Mouse (Mus musculus): ENCODE data around the gene Nae1.

Gene Nae1

GRCm38 (mm10) chr8:104529671-104530070, 4.8 kb downstream of the Nae1 start:
- no peak for DNase-seq (ENCODE audit: low spot score in 2 of 2)

DNA sequence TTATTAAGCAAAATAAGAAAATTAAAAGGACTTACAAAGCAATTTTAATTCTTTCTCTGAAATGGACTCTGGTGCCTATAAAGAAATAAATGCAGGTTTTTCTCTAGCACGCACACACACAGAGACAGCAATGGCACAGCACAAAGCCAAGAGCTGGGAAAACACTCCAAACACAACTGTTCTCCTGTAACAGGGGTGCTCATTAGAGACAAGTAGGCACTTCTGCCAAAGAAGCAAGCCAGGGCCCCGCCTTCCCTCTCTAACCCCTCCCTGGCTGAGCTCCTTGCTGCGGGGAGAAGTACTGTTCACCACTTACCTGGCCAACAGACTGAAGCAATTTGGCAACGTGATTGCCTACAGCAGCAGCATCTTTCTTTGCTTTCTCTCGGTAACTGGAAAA, 16.6 kb downstream of the Nae1 start:
- DNase-seq (ENCODE audit: low spot score in 2 of 2), result no peak

DNA sequence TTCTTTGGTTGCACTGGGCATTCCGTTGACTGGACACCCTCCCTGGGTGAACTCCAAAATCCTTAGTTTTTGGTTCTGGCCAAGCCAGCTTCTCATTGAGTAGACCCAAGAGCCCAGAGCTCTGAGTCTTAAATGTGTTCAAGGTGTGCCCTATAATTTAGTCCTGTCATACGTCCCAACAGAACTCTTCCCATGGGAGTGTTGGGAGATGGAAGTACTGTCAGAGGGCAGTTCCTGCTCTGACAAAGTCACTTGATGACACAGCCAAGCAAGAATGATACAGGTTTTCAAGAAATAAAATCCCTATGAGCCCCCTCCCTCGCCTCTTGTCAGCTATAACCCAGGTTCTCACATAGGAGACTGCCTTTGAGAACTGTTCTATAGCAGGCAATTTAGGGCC, 24.3 kb downstream of the Nae1 start:
- no peak for DNase-seq (ENCODE audit: low spot score in 2 of 2)

DNA sequence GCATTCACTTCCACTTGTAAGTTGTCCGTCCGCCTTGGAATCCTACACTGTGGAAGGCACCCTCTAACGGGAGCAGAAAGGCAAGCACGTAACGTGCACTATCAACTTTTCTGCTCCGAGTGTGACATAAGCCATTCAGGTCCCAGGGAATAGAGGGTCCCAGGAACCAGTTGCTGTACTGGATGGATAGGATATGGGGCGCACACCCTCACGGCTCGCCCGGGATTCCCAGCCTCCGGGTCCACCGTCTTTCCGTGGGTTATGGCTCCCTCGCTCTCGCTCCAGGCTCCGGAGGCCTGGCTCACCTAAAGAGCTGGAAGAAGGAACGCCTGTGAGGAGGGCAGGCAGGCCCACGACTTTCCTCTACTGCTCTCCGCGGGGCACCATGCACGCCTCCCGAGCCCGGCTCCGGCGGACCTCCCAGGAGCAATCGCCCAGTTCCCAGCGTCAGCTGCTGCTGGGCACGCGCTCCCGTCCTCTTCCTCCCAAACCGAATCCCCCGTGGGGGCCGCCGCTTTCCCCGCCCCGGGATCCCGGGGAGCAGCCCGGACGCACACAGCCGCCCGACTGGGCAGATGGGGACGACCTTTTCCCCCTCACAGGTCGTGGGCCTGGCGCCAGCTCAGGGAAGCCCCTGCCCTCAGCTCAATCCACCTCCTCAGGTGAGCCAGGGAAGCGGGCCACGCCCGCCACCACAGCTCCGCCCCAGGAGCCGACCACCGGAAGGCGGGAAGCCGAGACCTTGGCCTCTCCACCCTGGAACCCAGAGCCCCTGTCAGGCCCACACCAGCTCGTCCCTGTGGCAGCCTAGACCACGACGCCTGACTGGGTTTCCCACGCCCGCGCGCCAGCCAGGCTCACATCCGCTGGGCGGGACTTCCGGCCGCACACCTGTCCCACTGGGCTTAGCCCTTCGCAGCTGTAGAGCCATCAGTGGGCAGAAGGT, 25.1 kb downstream of the Nae1 start, which contains the start of gene Terb1:
TSS of gene Terb1 (minus strand) at position 850 of the 946 bp plus-strand sequence.
- DNase-seq (ENCODE audit: low spot score in 2 of 2), result peak; percentile 20 to 62

GRCm38 (mm10) chr8:104479091-104479490, 55.3 kb downstream of the Nae1 start:
- no peak for DNase-seq (ENCODE audit: low spot score in 2 of 2)

GRCm38 (mm10) chr8:104472465-104472864, 62.0 kb downstream of the Nae1 start:
- no peak for DNase-seq (ENCODE audit: low spot score in 2 of 2)

GRCm38 (mm10) chr8:104467463-104467862, 67.0 kb downstream of the Nae1 start:
- DNase-seq (ENCODE audit: low spot score in 2 of 2), result no peak
